Mouse (Mus musculus) forebrain, embryonic 15.5 days (tissue): ENCODE results near the gene Sun2. TPM values are rescaled to one million over a fixed set of nuclear protein-coding genes. Genes with fewer than 3 reads are reported as not detected.

Source experiments
- ATAC-seq: fragments of 200-750 bp; cut with Nextera tagmentation; replicated peaks from 2 replicates; pipeline ENCODE4 v1.8.0; 2017; ENCODE audit warnings: mild to moderate bottlenecking, moderate TSS enrichment, moderate library complexity
- H3K27ac ChIP-seq: fragments of 300-500 bp; sonication (generic); replicated peaks from 2 replicates; pipeline ENCODE4 v1.5.1; 2015; ENCODE audit warnings: mild to moderate bottlenecking, inconsistent platforms
- H3K27me3 ChIP-seq: fragments of 300-500 bp; sonication (generic); 2 replicates; pipeline ENCODE4 v1.6.1; 2015; ENCODE audit warnings: inconsistent platforms
- H3K36me3 ChIP-seq: fragments of 300-500 bp; sonication (generic); 2 replicates; pipeline ENCODE4 v1.6.1; 2015; ENCODE audit warnings: mild to moderate bottlenecking, inconsistent platforms
- H3K4me1 ChIP-seq: fragments of 300-500 bp; sonication (generic); 2 replicates; pipeline ENCODE4 v1.6.1; 2015; ENCODE audit warnings: inconsistent platforms
- H3K4me2 ChIP-seq: fragments of 300-500 bp; sonication (generic); replicated peaks from 2 replicates; pipeline ENCODE4 v1.6.1; 2015; ENCODE audit warnings: mild to moderate bottlenecking, inconsistent platforms
- H3K4me3 ChIP-seq: fragments of 300-500 bp; sonication (generic); 2 replicates; pipeline ENCODE4 v1.5.1; 2015; ENCODE audit warnings: mild to moderate bottlenecking, inconsistent platforms
- H3K9ac ChIP-seq: fragments of 300-500 bp; sonication (generic); replicated peaks from 2 replicates; pipeline ENCODE4 v1.6.1; 2015; ENCODE audit warnings: mild to moderate bottlenecking, inconsistent platforms
- H3K9me3 ChIP-seq: fragments of 300-500 bp; sonication (generic); 2 replicates; pipeline ENCODE4 v1.6.1; 2016; ENCODE audit warnings: inconsistent platforms
- WGBS: fragments of 180-500 bp; shearing (Covaris S2); methylation state at CpG from one replicate; pipeline ENCODE4 v1.1.7; 2015; ENCODE audit warnings: mixed read lengths; 5-methylcytosine and 5-hydroxymethylcytosine counted together
- polyA plus RNA-seq: library from polyadenylated mRNA; unstranded; fragments of >200 nt; fragmentation: Nextera tagmentation; extraction: Ambion mirVana; gene quantifications from 2 replicates; pipeline ENCODE4 v1.2.1, GENCODE M21; 2015

Sun2 gene
- polyA plus RNA-seq, 1 experiment from 2014 or later = 11.6 TPM

GRCm38 (mm10) chr15:79753420-79753752 lies 11.1 kb upstream of the Sun2 start:
- Histone ChIP-seq H3K27ac (no peak overlapping the region), H3K27me3 (no peaks in the 10 kb centered on the region), H3K36me3 (no peaks in the 10 kb centered on the region), H3K9me3 (no peaks in the 10 kb centered on the region), H3K4me2 (no peak overlapping the region), H3K9ac (no peak overlapping the region), H3K4me1 (peaks cover 5% of the 10 kb centered on the region; the same call in 1 of the 2 replicates), H3K4me3 (no peak overlapping the region)
- no peak; the same call in 1 of the 2 replicates for ATAC-seq
- 97% methylated on average over 3 of the region's 3 CpGs for whole genome bisulfite sequencing

GRCm38 (mm10) chr15:79752742-79753419 lies 10.5 kb upstream of the Sun2 start:
- no peak overlapping the region for H3K4me3 ChIP-seq
- no peak overlapping the region for H3K9ac ChIP-seq
- H3K27ac ChIP-seq = no peak overlapping the region
- peak; percentile 53; the same call in 1 of the 2 replicates for ATAC-seq
- no peak overlapping the region for H3K4me2 ChIP-seq
- H3K4me1 ChIP-seq = peaks cover 5% of the 10 kb centered on the region; the same call in 1 of the 2 replicates
- H3K27me3 ChIP-seq = no peaks in the 10 kb centered on the region
- no peaks in the 10 kb centered on the region for H3K9me3 ChIP-seq
- H3K36me3 ChIP-seq = no peaks in the 10 kb centered on the region
- 24% methylated on average over 11 of the region's 11 CpGs for WGBS

- Histone ChIP-seq H3K4me1 (peaks cover 5% of the 10 kb centered on the region; the same call in 1 of the 2 replicates), H3K9ac (no peak overlapping the region), H3K27ac (no peak overlapping the region), H3K4me3 (no peak overlapping the region), H3K9me3 (no peaks in the 10 kb centered on the region), H3K36me3 (no peaks in the 10 kb centered on the region), H3K27me3 (no peaks in the 10 kb centered on the region), H3K4me2 (no peak overlapping the region)
- ATAC-seq = no peak
- WGBS = 82% methylated on average over 17 of the region's 17 CpGs
Measured at GRCm38 (mm10) chr15:79751772-79752171, 9.4 kb upstream of the Sun2 start.

GRCm38 (mm10) chr15:79750266-79750665 lies 7.9 kb upstream of the Sun2 start:
- 91% methylated on average over 8 of the region's 8 CpGs for WGBS
- H3K9me3 ChIP-seq = no peaks in the 10 kb centered on the region
- ATAC-seq = no peak
- H3K9ac ChIP-seq = no peak overlapping the region
- no peaks in the 10 kb centered on the region for H3K4me1 ChIP-seq
- H3K4me3 ChIP-seq = no peak overlapping the region
- no peak overlapping the region for H3K27ac ChIP-seq
- no peaks in the 10 kb centered on the region for H3K27me3 ChIP-seq
- no peaks in the 10 kb centered on the region for H3K36me3 ChIP-seq
- H3K4me2 ChIP-seq = no peak overlapping the region

- no peak overlapping the region for H3K27ac ChIP-seq
- H3K4me3 ChIP-seq = no peak overlapping the region
- no peaks in the 10 kb centered on the region for H3K4me1 ChIP-seq
- WGBS = 95% methylated on average over 7 of the region's 7 CpGs
- H3K9ac ChIP-seq = no peak overlapping the region
- H3K9me3 ChIP-seq = no peaks in the 10 kb centered on the region
- no peaks in the 10 kb centered on the region for H3K27me3 ChIP-seq
- no peak for ATAC-seq
- no peaks in the 10 kb centered on the region for H3K36me3 ChIP-seq
- H3K4me2 ChIP-seq = no peak overlapping the region
Measured at GRCm38 (mm10) chr15:79749162-79749561, 6.8 kb upstream of the Sun2 start.

- H3K4me3 ChIP-seq = no peak overlapping the region
- ATAC-seq = 0 out of 2 replicates have a peak, but pooled peaks have one; percentile 20
- 59% methylated on average over 11 of the region's 11 CpGs for WGBS
Measured at GRCm38 (mm10) chr15:79747998-79748397, 5.7 kb upstream of the Sun2 start.

GRCm38 (mm10) chr15:79745883-79746282 lies 3.5 kb upstream of the Sun2 start:
- H3K4me1 ChIP-seq = peaks cover 13% of the 10 kb centered on the region
- no peaks in the 10 kb centered on the region for H3K9me3 ChIP-seq
- no peak overlapping the region for H3K4me3 ChIP-seq
- H3K36me3 ChIP-seq = no peaks in the 10 kb centered on the region
- no peak overlapping the region for H3K9ac ChIP-seq
- WGBS = 88% methylated on average over 5 of the region's 5 CpGs
- H3K27ac ChIP-seq = no peak overlapping the region
- no peak overlapping the region for H3K4me2 ChIP-seq
- no peak for ATAC-seq
- no peaks in the 10 kb centered on the region for H3K27me3 ChIP-seq

More at GRCm38 (mm10) chr15:79747998-79748397, 5.7 kb upstream of the Sun2 start:
- Histone ChIP-seq H3K9ac (no peak overlapping the region), H3K36me3 (no peaks in the 10 kb centered on the region), H3K27me3 (no peaks in the 10 kb centered on the region), H3K27ac (no peak overlapping the region), H3K4me1 (peaks cover 4% of the 10 kb centered on the region; the same call in 1 of the 2 replicates), H3K9me3 (no peaks in the 10 kb centered on the region), H3K4me2 (no peak overlapping the region)

GRCm38 (mm10) chr15:79745312-79745711 lies 3.0 kb upstream of the Sun2 start:
- H3K4me2 ChIP-seq = no peak overlapping the region
- H3K4me3 ChIP-seq = no peak overlapping the region
- H3K9ac ChIP-seq = no peak overlapping the region
- no peaks in the 10 kb centered on the region for H3K9me3 ChIP-seq
- H3K27ac ChIP-seq = no peak overlapping the region
- no peak for ATAC-seq
- no peaks in the 10 kb centered on the region for H3K36me3 ChIP-seq
- H3K4me1 ChIP-seq = peaks cover 19% of the 10 kb centered on the region
- no peaks in the 10 kb centered on the region for H3K27me3 ChIP-seq
- WGBS = 87% methylated on average over 10 of the region's 10 CpGs

GRCm38 (mm10) chr15:79744742-79745141 lies 2.4 kb upstream of the Sun2 start:
- Histone ChIP-seq H3K36me3 (0 out of 2 replicates have a peak, but pooled peaks cover under 1% of the 10 kb centered on the region), H3K4me3 (no peak overlapping the region), H3K27ac (no peak overlapping the region), H3K4me1 (peaks cover 25% of the 10 kb centered on the region), H3K27me3 (no peaks in the 10 kb centered on the region), H3K9ac (no peak overlapping the region), H3K4me2 (no peak overlapping the region), H3K9me3 (no peaks in the 10 kb centered on the region)
- WGBS = 80% methylated on average over 8 of the region's 8 CpGs
- no peak for ATAC-seq

- ATAC-seq = no peak
Measured at GRCm38 (mm10) chr15:79744001-79744400, 1.7 kb upstream of the Sun2 start.

GRCm38 (mm10) chr15:79742706-79743023 lies 329 bp upstream of the Sun2 start:
- H3K9ac ChIP-seq = peak overlapping the region; percentile 87
- peaks cover 21% of the 10 kb centered on the region for H3K36me3 ChIP-seq
- 0% methylated on average over 23 of the region's 23 CpGs for WGBS
- peak overlapping the region; percentile 81 for H3K4me3 ChIP-seq
- H3K27me3 ChIP-seq = no peaks in the 10 kb centered on the region
- peaks cover 36% of the 10 kb centered on the region for H3K4me1 ChIP-seq
- peak overlapping the region; percentile 60 for H3K4me2 ChIP-seq
- ATAC-seq = no peak
- H3K9me3 ChIP-seq = no peaks in the 10 kb centered on the region
- peak overlapping the region; percentile 66 for H3K27ac ChIP-seq

More at GRCm38 (mm10) chr15:79744001-79744400, 1.7 kb upstream of the Sun2 start:
- Histone ChIP-seq H3K4me3 (no peak overlapping the region), H3K4me2 (no peak overlapping the region), H3K9ac (no peak overlapping the region), H3K27ac (no peak overlapping the region), H3K27me3 (no peaks in the 10 kb centered on the region), H3K4me1 (peaks cover 28% of the 10 kb centered on the region), H3K36me3 (peaks cover 8% of the 10 kb centered on the region; the same call in 1 of the 2 replicates), H3K9me3 (no peaks in the 10 kb centered on the region)
- WGBS = 93% methylated on average over 11 of the region's 11 CpGs

GRCm38 (mm10) chr15:79741173-79741858 lies 1.0 kb downstream of the Sun2 start:
- no peak for ATAC-seq
- Histone ChIP-seq H3K4me3 (peak overlapping the region; percentile 81), H3K27me3 (no peaks in the 10 kb centered on the region), H3K4me1 (peaks cover 36% of the 10 kb centered on the region), H3K4me2 (peak overlapping the region; percentile 60), H3K27ac (peak overlapping the region; percentile 66), H3K9me3 (no peaks in the 10 kb centered on the region), H3K9ac (peak overlapping the region; percentile 87), H3K36me3 (peaks cover 34% of the 10 kb centered on the region)
- 30% methylated on average over 14 of the region's 14 CpGs for WGBS
